Mouse (Mus musculus) bone marrow macrophage, adult 2 months (primary cell): ENCODE results near the gene Gm12216.
"Not testable (repeated sequence)": the region's sequence is repeated elsewhere in the genome, so short reads cannot be mapped to it uniquely, and the experiment has no call there.

ENCODE experiments used
- CTCF ChIP-seq: IDR thresholded peaks from 2 replicates; pipeline ENCODE4 v1.5.1; 2012; ENCODE audit warnings: low read depth, mild to moderate bottlenecking, low read length, moderate library complexity
- POLR2A ChIP-seq: IDR thresholded peaks from 2 replicates; pipeline ENCODE4 v1.6.1; 2012; ENCODE audit warnings: mild to moderate bottlenecking, low read depth, low read length, borderline replicate concordance

DNA sequence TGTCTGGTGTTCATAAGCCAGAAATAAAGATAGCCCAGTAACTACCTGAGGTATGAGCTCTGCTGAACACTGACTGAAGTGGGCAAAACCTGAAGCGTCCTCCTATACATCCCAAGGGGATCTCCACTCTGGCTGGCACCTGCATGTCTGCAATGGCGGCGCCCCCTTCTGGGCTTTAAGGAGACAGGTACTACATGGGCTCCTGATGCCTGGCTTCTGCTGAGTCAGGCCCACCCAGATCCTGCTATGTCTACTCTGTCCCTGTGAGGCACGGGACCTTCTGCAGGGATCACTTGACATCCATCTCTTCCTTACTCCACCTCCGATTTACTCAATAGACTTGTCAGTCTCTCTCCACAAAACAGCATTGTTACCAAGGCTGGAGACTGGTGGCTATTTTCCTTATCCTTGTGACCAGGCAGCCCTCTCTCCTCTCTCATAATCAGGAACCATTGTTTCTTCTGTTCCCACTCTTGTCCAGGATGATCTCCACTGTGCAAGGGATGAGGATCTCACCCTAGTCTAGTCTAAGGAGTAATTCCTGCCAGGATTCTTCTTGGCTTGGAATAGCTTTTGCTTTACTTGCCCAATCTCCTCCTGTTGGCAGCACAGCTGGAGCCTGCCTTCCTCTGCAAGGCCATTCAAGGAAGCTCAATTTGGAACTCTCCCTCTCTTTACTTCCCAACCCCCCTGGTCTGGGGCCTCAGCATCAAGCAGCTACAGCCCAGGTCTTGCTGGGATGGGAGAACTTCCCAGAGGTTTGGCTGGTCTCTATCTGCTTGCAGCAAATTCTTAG, 15.1 kb upstream of the Gm12216 start:
- TF ChIP-seq POLR2A, CTCF: not testable (repeated sequence)
